Mouse (Mus musculus) neural tube, embryonic 11.5 days (tissue): Measurements from ENCODE around the gene Cramp1l. TPM values are rescaled to one million over a fixed set of nuclear protein-coding genes. Genes with fewer than 3 reads are reported as not detected.

Source experiments
- ATAC-seq: fragments of 200-750 bp; cut with Nextera tagmentation; 2 replicates; pipeline ENCODE4 v1.8.0; 2017; ENCODE audit warnings: moderate number of reproducible peaks, mild to moderate bottlenecking, moderate TSS enrichment, moderate library complexity; ENCODE audit not compliant: insufficient read depth, low FRiP score, low TSS enrichment
- DNase-seq: peaks from one replicate; pipeline ENCODE4 v3.0.0-alpha.2; 2015; ENCODE audit warnings: low spot score
- H3K27ac ChIP-seq: fragments of 300-500 bp; sonication (generic); 2 replicates; pipeline ENCODE4 v1.5.1; 2014; ENCODE audit warnings: low read depth, mild to moderate bottlenecking, low read length
- H3K27me3 ChIP-seq: fragments of 300-500 bp; sonication (generic); 2 replicates; pipeline ENCODE4 v1.6.1; 2014; ENCODE audit warnings: mild to moderate bottlenecking, low read length, mixed read lengths; ENCODE audit not compliant: control insufficient read depth, insufficient read depth
- H3K36me3 ChIP-seq: fragments of 300-500 bp; sonication (generic); 2 replicates; pipeline ENCODE4 v1.6.1; 2014; ENCODE audit warnings: mild to moderate bottlenecking, low read length, moderate library complexity, mixed read lengths; ENCODE audit not compliant: control insufficient read depth, insufficient read depth
- H3K4me1 ChIP-seq: fragments of 300-500 bp; sonication (generic); 2 replicates; pipeline ENCODE4 v1.6.1; 2014; ENCODE audit warnings: low read length, mixed read lengths; ENCODE audit not compliant: control insufficient read depth, insufficient read depth
- H3K4me2 ChIP-seq: fragments of 300-500 bp; sonication (generic); 2 replicates; pipeline ENCODE4 v1.6.1; 2014; ENCODE audit warnings: low read depth, mild to moderate bottlenecking, moderate library complexity
- H3K4me3 ChIP-seq: fragments of 300-500 bp; sonication (generic); 2 replicates; pipeline ENCODE4 v1.5.1; 2014; ENCODE audit warnings: low read depth, low read length
- H3K9ac ChIP-seq: fragments of 300-500 bp; sonication (generic); 2 replicates; pipeline ENCODE4 v1.6.1; 2014; ENCODE audit warnings: mild to moderate bottlenecking, low read length
- H3K9me3 ChIP-seq: fragments of 300-500 bp; sonication (generic); 2 replicates; pipeline ENCODE4 v1.6.1; 2016; ENCODE audit warnings: low read length; ENCODE audit not compliant: control insufficient read depth
- WGBS: fragments of 180-500 bp; shearing (Covaris S2); extraction: QIAGEN DNeasy Blood & Tissue Kit; methylation state at CpG from one replicate; pipeline ENCODE4 v1.1.7; 2014; 5-methylcytosine and 5-hydroxymethylcytosine counted together
- polyA plus RNA-seq: library from polyadenylated mRNA; unstranded; fragments of >200 nt; fragmentation: Nextera tagmentation; extraction: Ambion mirVana; gene quantifications from 2 replicates; pipeline ENCODE4 v1.2.1, GENCODE M21; 2014

Gene Cramp1l
- polyA plus RNA-seq, 1 experiment from 2014 or later: 11.9 TPM

- ATAC-seq (no peak), DNase-seq (no peak)
- no peaks in the 10 kb centered on the region for H3K27me3 ChIP-seq
- no peaks in the 10 kb centered on the region for H3K9me3 ChIP-seq
- no peak overlapping the region for H3K4me2 ChIP-seq
- H3K27ac ChIP-seq: no peak overlapping the region
- H3K36me3 ChIP-seq: peaks cover 2% of the 10 kb centered on the region; the same call in 1 of the 2 replicates
- 76% methylated on average over 7 of the region's 7 CpGs for WGBS
- no peaks in the 10 kb centered on the region for H3K4me1 ChIP-seq
- no peak overlapping the region for H3K4me3 ChIP-seq
- no peak overlapping the region for H3K9ac ChIP-seq
These were observed 29.3 kb upstream of the Cramp1l start for GRCm38 (mm10) chr17:25044879-25045278.

- no peaks in the 10 kb centered on the region for H3K9me3 ChIP-seq
- no peak overlapping the region for H3K27ac ChIP-seq
- no peaks in the 10 kb centered on the region for H3K27me3 ChIP-seq
- peaks cover 4% of the 10 kb centered on the region; the same call in 1 of the 2 replicates for H3K36me3 ChIP-seq
- no peak for ATAC-seq
- 68% methylated on average over 4 of the region's 4 CpGs for WGBS
- DNase-seq: no peak
- no peaks in the 10 kb centered on the region for H3K4me1 ChIP-seq
- no peak overlapping the region for H3K4me3 ChIP-seq
- H3K9ac ChIP-seq: no peak overlapping the region
- no peak overlapping the region for H3K4me2 ChIP-seq
These were observed 20.6 kb upstream of the Cramp1l start for GRCm38 (mm10) chr17:25036183-25036582.

- Histone ChIP-seq H3K4me1 (no peaks in the 10 kb centered on the region; the same call in 1 of the 2 replicates), H3K36me3 (peaks cover 5% of the 10 kb centered on the region), H3K4me2 (peak overlapping the region; percentile 91), H3K4me3 (peak overlapping the region; percentile 96), H3K9ac (peak overlapping the region; percentile 85), H3K27me3 (no peaks in the 10 kb centered on the region), H3K9me3 (no peaks in the 10 kb centered on the region), H3K27ac (peak overlapping the region; percentile 80)
- DNase-seq (peak; percentile 83), ATAC-seq (peak; percentile 89)
- WGBS: under 1% methylated on average over 55 of the region's 55 CpGs
These were observed 924 bp upstream of the Cramp1l start for GRCm38 (mm10) chr17:25016292-25017132.

GRCm38 (mm10) chr17:25014841-25015570 is 582 bp downstream of the Cramp1l start:
- Histone ChIP-seq H3K36me3 (peaks cover 11% of the 10 kb centered on the region), H3K4me1 (no peaks in the 10 kb centered on the region; the same call in 1 of the 2 replicates), H3K4me3 (peak overlapping the region; percentile 96), H3K27me3 (no peaks in the 10 kb centered on the region), H3K4me2 (peak overlapping the region; percentile 97), H3K9ac (peak overlapping the region; percentile 96), H3K27ac (peak overlapping the region; percentile 64), H3K9me3 (no peaks in the 10 kb centered on the region)
- no peak for ATAC-seq
- WGBS: under 1% methylated on average over 39 of the region's 39 CpGs
- DNase-seq: peak; percentile 42

- DNase-seq (peak; percentile 50), ATAC-seq (no peak)
- Histone ChIP-seq H3K36me3 (peaks cover 11% of the 10 kb centered on the region), H3K4me1 (no peaks in the 10 kb centered on the region; the same call in 1 of the 2 replicates), H3K27me3 (no peaks in the 10 kb centered on the region), H3K9ac (peak overlapping the region; percentile 96), H3K4me3 (peak overlapping the region; percentile 96), H3K4me2 (peak overlapping the region; percentile 97), H3K27ac (peak overlapping the region; percentile 75), H3K9me3 (no peaks in the 10 kb centered on the region)
- under 1% methylated on average over 76 of the region's 81 CpGs for WGBS
These were observed 1.7 kb downstream of the Cramp1l start for GRCm38 (mm10) chr17:25013606-25014501.

- H3K27ac ChIP-seq: no peak overlapping the region
- H3K36me3 ChIP-seq: peaks cover 24% of the 10 kb centered on the region
- no peaks in the 10 kb centered on the region for H3K27me3 ChIP-seq
- no peaks in the 10 kb centered on the region for H3K4me1 ChIP-seq
- no peak overlapping the region for H3K9ac ChIP-seq
- H3K9me3 ChIP-seq: no peaks in the 10 kb centered on the region
- no peak overlapping the region for H3K4me3 ChIP-seq
- ATAC-seq: no peak
- no peak overlapping the region for H3K4me2 ChIP-seq
- no peak for DNase-seq
These were observed 8.1 kb downstream of the Cramp1l start for GRCm38 (mm10) chr17:25007480-25007879.

GRCm38 (mm10) chr17:25005102-25005501 is 10.5 kb downstream of the Cramp1l start:
- Histone ChIP-seq H3K9me3 (no peaks in the 10 kb centered on the region), H3K36me3 (peaks cover 17% of the 10 kb centered on the region), H3K4me3 (no peak overlapping the region), H3K4me2 (no peak overlapping the region), H3K27ac (no peak overlapping the region), H3K9ac (no peak overlapping the region), H3K27me3 (no peaks in the 10 kb centered on the region), H3K4me1 (no peaks in the 10 kb centered on the region)
- ATAC-seq: no peak
- 92% methylated on average over 3 of the region's 3 CpGs for WGBS
- DNase-seq: no peak

- ATAC-seq: no peak
- WGBS: 93% methylated on average over 6 of the region's 6 CpGs
- no peak overlapping the region for H3K27ac ChIP-seq
- no peak overlapping the region for H3K4me2 ChIP-seq
- no peak for DNase-seq
- H3K36me3 ChIP-seq: peaks cover 47% of the 10 kb centered on the region
- H3K4me3 ChIP-seq: no peak overlapping the region
- H3K4me1 ChIP-seq: no peaks in the 10 kb centered on the region
- no peaks in the 10 kb centered on the region for H3K27me3 ChIP-seq
- no peaks in the 10 kb centered on the region for H3K9me3 ChIP-seq
- no peak overlapping the region for H3K9ac ChIP-seq
These were observed 20.9 kb downstream of the Cramp1l start for GRCm38 (mm10) chr17:24994721-24995120.
